Mouse (Mus musculus): Measurements from ENCODE around the gene Smarcc2.

The Smarcc2 gene

GRCm38 (mm10) chr10:128516677-128517076, 57.6 kb downstream of the Smarcc2 start:
- DNase-seq: no peak

- DNase-seq: peak; percentile 80
Observed at GRCm38 (mm10) chr10:128518833-128519232, 59.8 kb downstream of the Smarcc2 start.

GRCm38 (mm10) chr10:128520591-128520990, 61.5 kb downstream of the Smarcc2 start:
- no peak for DNase-seq

GRCm38 (mm10) chr10:128522351-128522750, 63.3 kb downstream of the Smarcc2 start:
- no peak for DNase-seq

- DNase-seq: peak; percentile 21
Observed at GRCm38 (mm10) chr10:128524111-128524731, 65.2 kb downstream of the Smarcc2 start.

GRCm38 (mm10) chr10:128524732-128525662, 65.9 kb downstream of the Smarcc2 start:
- peak; percentile 65 for DNase-seq

GRCm38 (mm10) chr10:128525671-128526308, 66.7 kb downstream of the Smarcc2 start, which contains the start of gene Esyt1:
Esyt1 (minus strand) TSS chr10:128525871.
- peak; percentile 99 for DNase-seq

GRCm38 (mm10) chr10:128526366-128527356, 67.6 kb downstream of the Smarcc2 start:
- peak; percentile 36 for DNase-seq

- no peak for DNase-seq
Observed at GRCm38 (mm10) chr10:128535206-128535605, 76.2 kb downstream of the Smarcc2 start.

GRCm38 (mm10) chr10:128535624-128536265, 76.7 kb downstream of the Smarcc2 start:
- DNase-seq: no peak

- peak; percentile 99 for DNase-seq
Observed at GRCm38 (mm10) chr10:128536266-128536940, 77.4 kb downstream of the Smarcc2 start.

- no peak for DNase-seq
Observed at GRCm38 (mm10) chr10:128538340-128538870, 79.4 kb downstream of the Smarcc2 start.
